Mouse (Mus musculus) embryonic facial prominence, embryonic 10.5 days (tissue): Measurements from ENCODE around the gene Npas4. TPM values are rescaled to one million over a fixed set of nuclear protein-coding genes. Genes with fewer than 3 reads are reported as not detected.

Source experiments
- polyA plus RNA-seq: library from polyadenylated mRNA; unstranded; fragments of >200 nt; fragmentation: Nextera tagmentation; extraction: Ambion mirVana; gene quantifications from 2 replicates; pipeline ENCODE4 v1.2.1, GENCODE M21; 2016

The Npas4 gene
- polyA plus RNA-seq, 1 experiment from 2014 or later, result not detected

Other genes starting within 250 kb of the Npas4 start
- gene Rbm4b, start 233.8 kb downstream of the Npas4 start, polyA plus RNA-seq, result 102 and 114 TPM in 2 replicates
- 92.1 and 99.5 TPM in 2 replicates for gene Rbm4, start 196.4 kb downstream of the Npas4 start, polyA plus RNA-seq
- gene Gm21992, start 178.7 kb downstream of the Npas4 start, polyA plus RNA-seq, result 38.8 and 41.8 TPM in 2 replicates
- 134 and 140 TPM in 2 replicates for gene Rbm14, start 178.7 kb downstream of the Npas4 start, polyA plus RNA-seq
- gene Ccs, start 151.0 kb downstream of the Npas4 start, polyA plus RNA-seq, result 52.1 and 52.8 TPM in 2 replicates
- gene Ccdc87, start 150.9 kb downstream of the Npas4 start, polyA plus RNA-seq, result 0.06 and 0.11 TPM in 2 replicates
- 26.9 and 28.0 TPM in 2 replicates for gene Ctsf, start 135.2 kb downstream of the Npas4 start, polyA plus RNA-seq
- gene Actn3, start 112.4 kb downstream of the Npas4 start, polyA plus RNA-seq, result 5.0 and 6.7 TPM in 2 replicates
- 10.3 and 13.3 TPM in 2 replicates for gene Zdhhc24, start 111.6 kb downstream of the Npas4 start, polyA plus RNA-seq
- 5.8 and 6.1 TPM in 2 replicates for gene Bbs1, start 83.7 kb downstream of the Npas4 start, polyA plus RNA-seq
- gene Dpp3, start 62.0 kb downstream of the Npas4 start, polyA plus RNA-seq, result 194 and 203 TPM in 2 replicates
- 2.6 and 3.1 TPM in 2 replicates for gene Peli3, start 47.2 kb downstream of the Npas4 start, polyA plus RNA-seq
- gene Mrpl11, start 28.2 kb downstream of the Npas4 start, polyA plus RNA-seq, result 164 and 165 TPM in 2 replicates
- gene Slc29a2, start 33.5 kb upstream of the Npas4 start, polyA plus RNA-seq, result 7.1 and 8.5 TPM in 2 replicates
- 34.7 and 36.1 TPM in 2 replicates for gene B4gat1, start 48.5 kb upstream of the Npas4 start, polyA plus RNA-seq
- gene AC124502.3, start 48.6 kb upstream of the Npas4 start, polyA plus RNA-seq, result 3.1 and 4.2 TPM in 2 replicates
- gene Brms1, start 51.0 kb upstream of the Npas4 start, polyA plus RNA-seq, result 72.6 and 82.4 TPM in 2 replicates
- gene Rin1, start 60.2 kb upstream of the Npas4 start, polyA plus RNA-seq, result 2.4 and 3.2 TPM in 2 replicates
- 32.3 and 37.0 TPM in 2 replicates for gene Cd248, start 77.8 kb upstream of the Npas4 start, polyA plus RNA-seq
- gene Tmem151a, start 95.2 kb upstream of the Npas4 start, polyA plus RNA-seq, result 1.4 and 1.9 TPM in 2 replicates
- gene Yif1a, start 98.2 kb upstream of the Npas4 start, polyA plus RNA-seq, result 70.5 and 73.4 TPM in 2 replicates
- 28.4 and 31.7 TPM in 2 replicates for gene Cnih2, start 108.2 kb upstream of the Npas4 start, polyA plus RNA-seq
- 266 and 270 TPM in 2 replicates for gene Rab1b, start 116.8 kb upstream of the Npas4 start, polyA plus RNA-seq
- gene Klc2, start 128.2 kb upstream of the Npas4 start, polyA plus RNA-seq, result 30.0 and 31.2 TPM in 2 replicates